Mouse (Mus musculus) heart, postnatal 36 days (tissue): ENCODE measurements around the gene Il31ra. TPM values are rescaled to one million over a fixed set of nuclear protein-coding genes. Genes with fewer than 3 reads are reported as not detected.
A peak's percentile ranks its signal among the peaks of the same experiment; 100 is the strongest.

Experiments
- DNase-seq, 2 experiments: peaks; one replicate each; pipeline ENCODE4 v3.0.0; 2021 to 2022
- intact Hi-C: fragments of 180-260 bp; cut with DNase I; formaldehyde crosslinking; loops from one replicate; pipeline ENCODE4 v1.15.1; 2025
- total RNA-seq, 2 experiments: library from RNA; stranded (reverse); gene quantifications; 2 replicates each; pipeline ENCODE4 v1.2.3; 2021

Il31ra gene
- total RNA-seq, 2 experiments from 2014 or later, result not detected

DNA sequence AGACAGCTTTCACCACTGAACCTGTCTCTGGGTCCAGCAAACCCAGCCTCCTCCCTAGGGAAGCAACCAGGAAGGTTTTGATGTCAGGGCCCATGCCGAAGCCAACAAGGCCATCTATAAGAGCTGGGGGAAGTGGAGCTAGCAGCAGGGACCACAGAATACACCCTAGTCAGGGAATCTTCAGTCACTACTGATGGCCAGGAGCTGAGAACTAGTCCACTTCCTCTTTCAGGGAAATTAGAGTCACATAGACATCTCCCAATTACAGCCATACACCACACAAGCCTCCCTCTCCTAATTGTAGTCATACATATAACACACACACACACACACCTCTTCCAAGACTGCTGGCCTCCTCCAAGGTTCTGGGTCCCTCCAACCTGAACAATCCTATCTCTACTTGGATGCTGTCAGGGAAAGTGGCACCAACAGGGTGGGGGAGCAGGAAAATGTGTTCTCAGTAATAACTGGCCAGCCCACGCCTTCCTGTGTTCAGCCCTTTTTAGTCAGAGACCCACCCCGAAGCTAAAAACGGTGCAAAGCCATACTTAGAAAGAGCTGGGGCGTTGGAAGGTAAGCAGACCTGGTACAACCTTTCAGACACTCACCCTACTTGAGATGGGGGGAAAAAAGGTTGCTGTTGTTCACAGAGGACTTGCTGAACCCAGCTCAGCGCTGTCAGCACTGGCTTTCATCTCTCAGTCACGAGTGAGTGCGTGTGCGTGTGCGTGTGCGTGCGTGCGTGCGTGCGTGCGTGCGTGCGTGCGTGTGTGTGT is 83.5 kb downstream of the Il31ra start:
- peak in 1 of 2 experiments; percentile 9 for DNase-seq
- intact Hi-C loops, result no loop called here

DNA sequence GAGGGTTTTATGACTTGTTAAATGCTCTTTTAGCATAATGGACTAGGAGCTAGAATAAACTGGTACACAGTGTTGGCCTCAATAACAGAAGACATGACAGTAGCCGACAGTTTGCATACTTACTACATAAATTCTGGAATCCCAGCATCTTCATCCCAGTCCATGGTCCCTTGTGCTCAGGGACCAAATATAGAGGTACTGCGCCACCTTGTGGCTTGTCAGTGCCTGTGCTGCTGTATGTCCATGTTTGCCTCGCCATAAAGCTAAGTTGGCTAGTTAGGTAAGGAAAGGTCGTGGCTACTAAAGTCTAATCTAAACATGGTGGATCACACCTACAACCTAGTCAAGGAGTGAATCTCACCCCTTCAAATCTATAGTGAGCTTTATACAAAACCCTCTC is 84.7 kb downstream of the Il31ra start:
- DNase-seq, result peak; percentile 62 to 71
- intact Hi-C loops, result loop anchor here (1.0 to 10.0 kb wide), 3 partner anchors 201 to 735 kb away; no protein-coding TSS in a partner anchor

- no peak for DNase-seq
- intact Hi-C loops, result loop anchor here (10.0 kb wide), 1 partner anchor 734 kb away; no protein-coding TSS in a partner anchor
Observed at GRCm38 (mm10) chr13:112508487-112508886, 85.7 kb downstream of the Il31ra start.

GRCm38 (mm10) chr13:112507691-112508090 is 86.5 kb downstream of the Il31ra start:
- no peak for DNase-seq
- intact Hi-C loops, result loop anchor here (10.0 kb wide), 1 partner anchor 733 kb away; no protein-coding TSS in a partner anchor

DNA sequence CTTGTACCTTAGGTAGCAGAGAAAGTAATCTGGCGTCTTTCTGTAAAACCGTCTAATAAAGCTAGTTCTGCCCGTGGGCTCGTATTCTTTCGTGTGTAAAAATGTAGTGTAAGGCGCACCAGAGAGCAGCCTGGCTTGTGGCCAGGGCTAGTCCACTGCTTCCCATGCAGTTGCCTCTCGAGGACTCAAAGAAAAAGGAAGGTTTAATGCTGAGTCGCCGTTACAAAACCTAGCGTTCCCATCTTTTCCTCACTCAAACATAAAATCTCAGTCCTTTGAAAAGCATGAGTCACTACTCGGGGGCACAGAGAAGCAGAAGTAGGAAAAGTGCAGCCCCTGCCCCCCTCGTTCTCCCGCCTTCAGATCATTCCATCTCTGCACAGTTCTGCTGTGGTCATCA is 87.4 kb downstream of the Il31ra start:
- DNase-seq, result no peak
- intact Hi-C loops, result loop anchor here (10.0 kb wide), 1 partner anchor 732 kb away; no protein-coding TSS in a partner anchor

DNA sequence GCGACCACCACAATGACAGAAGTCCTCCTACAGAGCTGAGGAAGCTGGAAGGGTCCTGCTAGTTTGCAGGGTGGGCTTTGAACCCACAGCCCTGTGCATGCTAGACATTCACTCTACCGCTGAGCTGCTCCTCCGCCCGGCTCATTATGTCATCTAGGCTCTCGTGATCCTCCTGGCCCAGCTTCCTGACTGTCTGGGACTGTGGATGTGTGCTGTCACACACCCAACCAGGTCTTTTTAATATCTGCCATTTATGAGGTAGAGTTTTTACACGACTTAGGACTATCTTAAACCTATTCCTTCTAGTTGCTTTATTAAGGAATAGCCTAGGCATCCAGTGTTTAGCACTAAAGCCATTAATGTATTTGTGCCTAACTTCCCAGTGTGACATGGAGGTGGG is 88.7 kb downstream of the Il31ra start:
- intact Hi-C loops, result loop anchor here (10.0 kb wide), 1 partner anchor 731 kb away; no protein-coding TSS in a partner anchor

DNA sequence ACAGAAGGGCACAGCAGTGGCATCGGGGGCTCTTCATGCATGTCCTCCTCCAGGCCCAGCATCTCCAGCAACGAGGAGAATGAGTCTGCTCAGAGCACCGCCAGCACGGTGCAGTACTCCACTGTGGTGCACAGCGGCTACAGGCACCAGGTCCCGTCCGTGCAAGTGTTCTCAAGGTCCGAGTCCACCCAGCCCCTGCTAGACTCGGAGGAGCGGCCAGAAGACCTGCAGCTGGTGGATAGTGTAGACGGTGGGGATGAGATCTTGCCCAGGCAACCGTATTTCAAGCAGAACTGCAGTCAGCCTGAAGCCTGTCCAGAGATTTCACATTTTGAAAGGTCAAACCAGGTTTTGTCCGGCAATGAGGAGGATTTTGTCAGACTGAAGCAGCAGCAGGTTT is 90.3 kb downstream of the Il31ra start:
- intact Hi-C loops, result loop anchor here (10.0 kb wide), 1 partner anchor 729 kb away; no protein-coding TSS in a partner anchor
- no peak for DNase-seq

More for the DNA sequence above, 88.7 kb downstream of the Il31ra start:
- no peak for DNase-seq

DNA sequence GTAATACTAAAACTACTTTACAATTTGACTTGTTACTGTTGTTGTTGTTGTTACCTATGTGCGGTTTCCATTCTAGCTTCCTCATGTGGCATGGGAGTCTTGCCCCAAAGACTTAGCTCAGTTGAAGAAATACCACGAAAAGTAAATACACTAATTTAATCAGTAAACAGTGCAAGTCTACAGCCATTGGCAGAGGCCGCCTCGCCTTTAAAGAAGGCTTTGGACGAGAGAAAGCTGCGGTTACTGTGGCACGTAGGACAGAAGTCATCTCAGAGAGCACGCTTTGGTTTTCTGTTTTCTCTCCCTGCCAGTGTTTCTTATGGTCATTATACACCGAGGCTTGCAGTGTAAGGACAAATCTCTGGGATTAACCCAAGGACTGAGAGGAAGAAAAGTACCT is 93.7 kb downstream of the Il31ra start:
- no peak for DNase-seq
- intact Hi-C loops, result loop anchor here (10.0 kb wide), 1 partner anchor 726 kb away; no protein-coding TSS in a partner anchor

GRCm38 (mm10) chr13:112500027-112500426 is 94.1 kb downstream of the Il31ra start:
- intact Hi-C loops, result loop anchor here (10.0 kb wide), 1 partner anchor 725 kb away; no protein-coding TSS in a partner anchor

GRCm38 (mm10) chr13:112494590-112494989 is 99.6 kb downstream of the Il31ra start:
- no peak for DNase-seq
- intact Hi-C loops, result no loop called here

More at GRCm38 (mm10) chr13:112500027-112500426, 94.1 kb downstream of the Il31ra start:
- DNase-seq, result no peak

GRCm38 (mm10) chr13:112492285-112492678 is 101.9 kb downstream of the Il31ra start:
- intact Hi-C loops, result no loop called here
- DNase-seq, result no peak

DNA sequence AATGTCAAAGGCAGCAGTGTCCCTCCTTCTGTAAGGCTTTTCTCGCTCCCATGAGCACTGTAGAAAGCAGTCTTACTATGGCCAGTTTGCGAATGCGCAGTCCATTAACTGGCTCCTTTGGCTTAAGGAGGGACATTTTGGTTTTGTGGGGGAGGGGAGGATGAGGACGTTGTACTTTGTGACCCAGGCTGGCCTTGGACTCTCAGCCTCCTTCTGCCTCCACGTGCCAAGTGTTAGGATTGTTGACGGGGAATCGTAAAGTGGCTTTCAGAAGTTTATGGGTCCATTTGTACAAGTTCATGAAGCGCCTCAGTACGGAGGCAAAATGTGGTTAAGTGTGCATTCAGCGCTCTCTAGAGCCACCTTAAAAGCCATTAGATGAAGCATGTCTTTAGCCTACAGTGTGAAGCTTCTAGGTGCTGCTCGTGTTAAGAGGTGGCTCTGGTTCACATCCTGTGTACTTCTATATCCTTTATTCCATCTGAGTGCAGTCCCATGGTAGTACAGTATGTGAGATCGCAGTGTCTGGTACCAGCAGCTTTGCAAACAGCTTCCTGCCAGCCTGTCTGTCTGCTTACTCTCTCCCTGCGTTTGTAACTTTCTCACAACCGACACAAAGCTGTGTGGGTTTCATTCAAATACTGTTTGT is 102.4 kb downstream of the Il31ra start:
- intact Hi-C loops, result no loop called here
- DNase-seq, result no peak

DNA sequence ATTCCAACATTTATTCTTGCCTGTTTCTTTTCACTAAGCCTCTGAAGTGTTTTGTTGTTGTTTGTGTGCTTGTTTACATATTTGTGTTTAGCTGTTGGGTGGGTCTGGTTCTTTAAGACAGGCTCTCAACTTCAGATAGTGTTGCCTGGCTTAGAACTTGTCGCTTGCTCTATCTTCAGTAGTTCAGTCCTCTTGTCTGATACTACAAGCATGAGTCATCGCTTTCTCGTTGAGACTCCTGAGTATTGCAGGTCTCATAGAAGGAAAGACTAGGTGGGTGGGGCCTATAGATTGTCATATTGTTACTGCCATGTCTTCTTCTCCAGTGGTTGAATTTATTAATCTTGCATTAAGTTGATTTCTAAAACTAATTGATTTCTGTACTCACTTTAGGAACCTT is 104.1 kb downstream of the Il31ra start:
- no peak for DNase-seq
- intact Hi-C loops, result no loop called here

- intact Hi-C loops, result no loop called here
- DNase-seq, result no peak
Observed at GRCm38 (mm10) chr13:112486676-112487075, 107.5 kb downstream of the Il31ra start.

DNA sequence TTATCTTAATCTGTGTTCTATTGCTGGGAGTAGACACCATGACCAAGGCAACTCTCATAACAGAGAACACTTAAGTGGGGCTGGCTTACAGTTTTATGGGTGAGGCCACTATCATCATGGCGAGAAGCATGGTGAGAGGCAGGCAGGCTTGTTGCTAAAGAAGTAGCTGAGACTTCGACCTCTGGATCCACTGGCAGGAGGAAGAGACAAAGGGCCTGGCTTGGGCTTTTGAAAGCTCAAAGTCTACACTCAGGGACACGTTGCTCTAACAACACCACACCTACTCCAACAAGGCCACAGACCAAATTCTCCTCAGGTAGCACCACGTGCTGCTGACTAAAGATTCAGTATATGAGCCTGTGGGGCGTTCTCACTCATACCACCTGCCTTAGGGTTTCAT is 107.9 kb downstream of the Il31ra start:
- intact Hi-C loops, result no loop called here
- no peak for DNase-seq

DNA sequence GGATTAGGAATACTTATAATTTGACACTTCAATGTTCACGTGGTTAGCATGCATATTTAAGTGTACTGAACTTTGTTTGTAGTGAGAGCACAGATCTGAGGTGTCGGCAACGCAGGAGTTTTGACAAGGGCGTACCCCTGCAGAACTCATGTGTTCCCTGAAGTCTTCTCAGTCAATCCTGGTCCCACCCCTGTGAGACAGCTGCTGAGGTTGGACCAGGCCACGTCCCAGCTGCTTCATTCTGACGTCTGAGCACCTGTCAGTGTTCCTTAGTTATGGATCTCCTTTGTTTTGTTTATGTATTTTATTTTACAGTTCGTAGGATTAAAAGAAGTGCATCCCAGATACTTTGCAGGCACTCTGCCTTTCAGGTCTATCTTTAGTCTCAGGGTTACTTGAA is 111.1 kb downstream of the Il31ra start:
- intact Hi-C loops, result no loop called here
- DNase-seq, result no peak

GRCm38 (mm10) chr13:112482525-112482924 is 111.6 kb downstream of the Il31ra start:
- no peak for DNase-seq
- intact Hi-C loops, result no loop called here

GRCm38 (mm10) chr13:112479926-112480325 is 114.2 kb downstream of the Il31ra start:
- no peak for DNase-seq
- intact Hi-C loops, result no loop called here

DNA sequence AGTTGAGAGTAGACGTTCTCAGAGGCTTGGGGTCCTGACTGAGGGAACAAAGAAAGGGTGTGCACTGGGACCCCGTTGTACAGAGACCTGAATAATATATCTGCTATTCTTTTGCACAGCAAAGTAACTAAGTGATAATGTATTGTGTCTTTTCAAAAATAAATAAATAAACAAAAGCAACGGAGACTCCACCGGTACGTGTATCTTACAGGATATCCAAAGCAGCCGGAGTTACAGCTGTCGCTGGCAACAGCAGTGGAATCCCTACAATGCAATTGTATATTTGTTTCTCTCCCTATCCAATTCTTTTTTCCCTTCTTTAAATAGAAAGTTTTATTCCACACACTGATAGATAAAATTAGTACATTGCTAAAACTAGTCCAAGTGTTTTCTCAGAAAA is 115.1 kb downstream of the Il31ra start:
- no peak for DNase-seq
- intact Hi-C loops, result no loop called here

GRCm38 (mm10) chr13:112473757-112474755 is 120.1 kb downstream of the Il31ra start:
- no peak for DNase-seq
- intact Hi-C loops, result no loop called here
